Mouse (Mus musculus) adrenal gland, adult 2 months (tissue): Measurements from ENCODE around the gene Hnrnpa0. TPM values are rescaled to one million over a fixed set of nuclear protein-coding genes. Genes with fewer than 3 reads are reported as not detected.

Experiments used
- polyA plus RNA-seq: library from polyadenylated mRNA; depleted of rRNA; stranded (reverse); fragments of >200 nt; gene quantifications from 2 replicates; pipeline ENCODE4 v1.2.3, GENCODE M21; 2012; rRNA removed
- total RNA-seq, 2 experiments: library from RNA; stranded (reverse); gene quantifications; 2 replicates each; pipeline ENCODE4 v1.2.3; 2021

Hnrnpa0 gene
- total and polyA plus RNA-seq, 3 experiments = 68.1 to 117 (median 79.4) TPM

Other genes with a start within 250 kb of the Hnrnpa0 start
- 10 to 100 TPM in 1 of 2 experiments, 1 to 10 TPM in 1; 8.0 to 12.2 TPM for gene Spock1, start 220.2 kb downstream of the Hnrnpa0 start, total RNA-seq
- 6.0 and 6.2 TPM in 2 replicates for gene Spock1, start 220.2 kb downstream of the Hnrnpa0 start, polyA plus RNA-seq
- gene Klhl3, start 15.0 kb downstream of the Hnrnpa0 start, total RNA-seq = 1 to 10 TPM in 1 of 2 experiments, under 1 TPM in 1; 0.86 to 3.7 TPM
- 0.86 and 1.1 TPM in 2 replicates for gene Klhl3, start 15.0 kb downstream of the Hnrnpa0 start, polyA plus RNA-seq
- gene Idnk, start 29.1 kb upstream of the Hnrnpa0 start, total RNA-seq = 10 to 100 TPM; 55.1 to 69.8 TPM
- 11.0 and 15.3 TPM in 2 replicates for gene Idnk, start 29.1 kb upstream of the Hnrnpa0 start, polyA plus RNA-seq
- gene Ubqln1, start 87.1 kb upstream of the Hnrnpa0 start, total RNA-seq = 100 to 1,000 TPM; 112 to 159 TPM
- 164 and 166 TPM in 2 replicates for gene Ubqln1, start 87.1 kb upstream of the Hnrnpa0 start, polyA plus RNA-seq
- gene Gkap1, start 147.1 kb upstream of the Hnrnpa0 start, total RNA-seq = 10 to 100 TPM; 48.1 to 53.5 TPM
- gene Gkap1, start 147.1 kb upstream of the Hnrnpa0 start, polyA plus RNA-seq = 12.1 and 20.3 TPM in 2 replicates
- gene Kif27, start 230.6 kb upstream of the Hnrnpa0 start, total RNA-seq = 1 to 10 TPM in 1 of 2 experiments, under 1 TPM in 1; 0.63 to 1.1 TPM
- gene Kif27, start 230.6 kb upstream of the Hnrnpa0 start, polyA plus RNA-seq = 0.08 and 0.11 TPM in 2 replicates